ENCODE assay signal across 13 mouse cellular contexts in genomic region chr14:121355732-121356131, GRCm38 (mm10). TPM values are rescaled to one million over a fixed set of nuclear protein-coding genes. Genes with fewer than 3 reads are reported as not detected.
A peak's percentile ranks its signal among the peaks of the same experiment; 100 is the strongest.
DNase-seq lines count a peak whose midpoint lies in the region; ATAC-seq and TF ChIP-seq lines count a peak whose summit lies in the region.
"Had no signal": no experiment of that assay in that cellular context is flagged by ENCODE, and none has a peak within 500 bp of the region (broad histone marks: within the 10 kb centered on the region; RNA-seq: fewer than 3 reads in every experiment).

No protein-coding gene starts in this region.

- whole genome bisulfite sequencing in kidney, embryonic 15.5 days = 14% methylated on average over 6 of the region's 6 CpGs
- 81% methylated on average over 6 of the region's 6 CpGs for WGBS in forebrain, postnatal 0 days

- no peak overlapping the region for H3K4me3 ChIP-seq in kidney, embryonic 15.5 days (replicated peaks)
- no peak overlapping the region for H3K4me3 ChIP-seq in forebrain, postnatal 0 days (ENCODE audit: low read depth, low read length)
- H3K4me3 ChIP-seq: lung, embryonic 15.5 days; midbrain, embryonic 10.5 days had no signal

- H3K9ac ChIP-seq in kidney, embryonic 15.5 days = no peak overlapping the region
- no peak overlapping the region for H3K9ac ChIP-seq in forebrain, postnatal 0 days
- H3K9ac ChIP-seq: lung, embryonic 15.5 days had no signal

- peak; percentile 56; the same call in 1 of the 2 replicates for ATAC-seq in kidney, embryonic 15.5 days (replicated peaks; ENCODE audit: low FRiP score)
- ATAC-seq in erythroid progenitor cell, adult 5-6 weeks (replicated peaks; ENCODE audit: low FRiP score, poor library complexity, severe bottlenecking) = peak; percentile 85
- ATAC-seq in megakaryocyte, adult 5-6 weeks (ENCODE audit: poor library complexity, severe bottlenecking) = peak; percentile 15; the same call in 1 of the 2 replicates
- ATAC-seq in forebrain, postnatal 0 days = no peak
- ATAC-seq in cerebellum, adult (ENCODE audit: insufficient number of reproducible peaks, low FRiP score, low TSS enrichment) = no peak
- ATAC-seq: forebrain, embryonic 16.5 days had no signal

- H3K27me3 ChIP-seq in kidney, embryonic 15.5 days = no peaks in the 10 kb centered on the region
- no peaks in the 10 kb centered on the region for H3K27me3 ChIP-seq in forebrain, postnatal 0 days (ENCODE audit: insufficient read depth, low read length)
- H3K27me3 ChIP-seq: lung, embryonic 15.5 days had no signal

- no peak overlapping the region for H3K4me2 ChIP-seq in kidney, embryonic 15.5 days
- H3K4me2 ChIP-seq in forebrain, postnatal 0 days (ENCODE audit: low read depth) = no peak overlapping the region
- H3K4me2 ChIP-seq: lung, embryonic 15.5 days had no signal

- no peaks in the 10 kb centered on the region for H3K36me3 ChIP-seq in kidney, embryonic 15.5 days
- H3K36me3 ChIP-seq in forebrain, postnatal 0 days (ENCODE audit: insufficient read depth) = no peaks in the 10 kb centered on the region
- H3K36me3 ChIP-seq: lung, embryonic 15.5 days had no signal

- TF ChIP-seq CTCF in forebrain, postnatal 0 days (IDR thresholded peaks at IDR 0.05; ENCODE audit: low read depth) = no peak

- H3K4me1 ChIP-seq in kidney, embryonic 15.5 days = peaks cover 83% of the 10 kb centered on the region
- no peaks in the 10 kb centered on the region for H3K4me1 ChIP-seq in forebrain, postnatal 0 days (ENCODE audit: insufficient read depth)

- H3K27ac ChIP-seq in kidney, embryonic 15.5 days = no peak overlapping the region
- no peak overlapping the region for H3K27ac ChIP-seq in forebrain, postnatal 0 days (ENCODE audit: low read depth, low read length)
- H3K27ac ChIP-seq: midbrain, embryonic 10.5 days had no signal

- no peaks in the 10 kb centered on the region for H3K9me3 ChIP-seq in kidney, embryonic 15.5 days (replicated peaks)
- H3K9me3 ChIP-seq in forebrain, postnatal 0 days (ENCODE audit: low read length) = no peaks in the 10 kb centered on the region
- H3K9me3 ChIP-seq: lung, embryonic 15.5 days; midbrain, embryonic 10.5 days had no signal

- DNase-seq in kidney, postnatal 14 days = no peak
- peak; percentile 62 for DNase-seq in c-Kit-negative CD71-positive TER-119-positive erythroid progenitor cells, embryonic 14.5 days (ENCODE audit: low read depth, low spot score)
- no peak for DNase-seq in forebrain, postnatal 0 days
- no peak for DNase-seq in cerebellum, adult 9-10 months
- DNase-seq: gastrocnemius, postnatal 10 days; thymus, postnatal 25 days had no signal

RNA-seq across cellular contexts. Expression of gene Stk24, which starts 24.1 kb away (rescaled TPM):
- 37.9 and 39.3 TPM in 2 replicates for polyA plus RNA-seq in kidney, embryonic 15.5 days (2015; fragmentation: Nextera tagmentation; extraction: Ambion mirVana)
- 99.5 and 101 TPM in 2 replicates for total RNA-seq in erythroid progenitor cell, adult 5-6 weeks (2015; ENCODE audit: low replicate concordance)
- 62.0 and 77.4 TPM in 2 replicates for total RNA-seq in erythroid progenitor cell, adult 5-6 weeks (2017; ENCODE audit: low replicate concordance)
- total RNA-seq in megakaryocyte, adult 5-6 weeks (2015) = 143 and 146 TPM in 2 replicates
- total RNA-seq in megakaryocyte, adult 5-6 weeks (2017) = 105 and 124 TPM in 2 replicates
- 27.5 and 34.0 TPM in 2 replicates for total RNA-seq in forebrain, postnatal 0 days (2014; rRNA removed)
- 13.2 and 15.3 TPM in 2 replicates for polyA plus RNA-seq in forebrain, postnatal 0 days (2015; fragmentation: Nextera tagmentation; extraction: Ambion mirVana)

Comparison
In these comparisons a context has a peak if more than half of its experiments do, and no peak if none do; other contexts are left out.
1. ATAC-seq: peak in kidney, embryonic 15.5 days (single experiment), erythroid progenitor cell, adult 5-6 weeks (single experiment) and megakaryocyte, adult 5-6 weeks (single experiment); none in forebrain, postnatal 0 days (single experiment) and cerebellum, adult (single experiment).